Mouse (Mus musculus): ENCODE data around the gene Aven. TPM values are rescaled to one million over a fixed set of nuclear protein-coding genes. Genes with fewer than 3 reads are reported as not detected.

Aven gene
- polyA plus RNA-seq, 1 experiment from 2014 or later, result 14.2 TPM

Small RNA genes within 50 kb of the gene (microRNA-seq; reads per million reads assigned to microRNA genes)
- gene Gm44374, result not detected

Other genes starting within 250 kb of the Aven start
- not detected in 2 replicates for gene Nutm1, start 233.7 kb upstream of the Aven start, polyA plus RNA-seq (2016; fragmentation: Nextera tagmentation; extraction: Ambion mirVana)
- gene Nop10, start 231.0 kb upstream of the Aven start, polyA plus RNA-seq (2016; fragmentation: Nextera tagmentation; extraction: Ambion mirVana), result 211 and 213 TPM in 2 replicates
- gene Slc12a6, start 227.1 kb upstream of the Aven start, polyA plus RNA-seq (2016; fragmentation: Nextera tagmentation; extraction: Ambion mirVana), result 7.0 and 7.4 TPM in 2 replicates
- gene Gm21985, start 226.7 kb upstream of the Aven start, polyA plus RNA-seq (2016; fragmentation: Nextera tagmentation; extraction: Ambion mirVana), result not detected in 2 replicates
- gene Emc4, start 124.9 kb upstream of the Aven start, polyA plus RNA-seq (2016; fragmentation: Nextera tagmentation; extraction: Ambion mirVana), result 50.6 and 53.4 TPM in 2 replicates
- 25.9 and 29.1 TPM in 2 replicates for gene Katnbl1, start 113.8 kb upstream of the Aven start, polyA plus RNA-seq (2016; fragmentation: Nextera tagmentation; extraction: Ambion mirVana)
- 15.3 and 16.1 TPM in 2 replicates for gene Emc7, start 38.0 kb upstream of the Aven start, polyA plus RNA-seq (2016; fragmentation: Nextera tagmentation; extraction: Ambion mirVana)
- gene Chrm5, start 12.2 kb upstream of the Aven start, polyA plus RNA-seq (2016; fragmentation: Nextera tagmentation; extraction: Ambion mirVana), result not detected in 2 replicates

Measured in liver, embryonic 12.5 days (tissue).